Comparison of ENCODE assay signal across 24 mouse cellular contexts in genomic region chr9:16121756-16122155, GRCm38 (mm10).
DNase-seq lines count a peak whose midpoint lies in the region; ATAC-seq and TF ChIP-seq lines count a peak whose summit lies in the region.
"Had no signal": no experiment of that assay in that cellular context is flagged by ENCODE, and none has a peak within 500 bp of the region (broad histone marks: within the 10 kb centered on the region; RNA-seq: fewer than 3 reads in every experiment).

No protein-coding gene starts in this region.

- no peak overlapping the region for H3K9ac ChIP-seq in limb, embryonic 13.5 days
- no peak overlapping the region for H3K9ac ChIP-seq in embryonic facial prominence, embryonic 15.5 days
- H3K9ac ChIP-seq: embryonic facial prominence, embryonic 13.5 days; forebrain, embryonic 13.5 days; forebrain, embryonic 15.5 days; forebrain, postnatal 0 days had no signal

- H3K27me3 ChIP-seq in limb, embryonic 13.5 days: no peaks in the 10 kb centered on the region
- no peaks in the 10 kb centered on the region for H3K27me3 ChIP-seq in limb, embryonic 10.5 days (ENCODE audit: low read depth, poor library complexity, severe bottlenecking)
- H3K27me3 ChIP-seq in C2C12 (ENCODE audit: control insufficient read depth, insufficient read depth, insufficient read length): no peaks in the 10 kb centered on the region
- H3K27me3 ChIP-seq in embryonic facial prominence, embryonic 15.5 days: no peaks in the 10 kb centered on the region
- no peaks in the 10 kb centered on the region for H3K27me3 ChIP-seq in myocyte (ENCODE audit: control insufficient read depth, insufficient read depth, insufficient read length)
- no peaks in the 10 kb centered on the region; the same call in 1 of the 2 replicates for H3K27me3 ChIP-seq in kidney, adult 2 months (replicated peaks; ENCODE audit: control insufficient read depth, insufficient read depth, low read length)
- H3K27me3 ChIP-seq: CH12.LX; embryonic facial prominence, embryonic 13.5 days; forebrain, embryonic 13.5 days; forebrain, embryonic 15.5 days; Patski had no signal

- no peak overlapping the region for H3K4me3 ChIP-seq in limb, embryonic 13.5 days
- no peak overlapping the region for H3K4me3 ChIP-seq in limb, embryonic 10.5 days
- H3K4me3 ChIP-seq in C2C12 (ENCODE audit: insufficient read depth, poor library complexity, severe bottlenecking) (no peak overlapping the region), myocyte (no peak overlapping the region)
- no peak overlapping the region for H3K4me3 ChIP-seq in embryonic facial prominence, embryonic 15.5 days (replicated peaks)
- no peak overlapping the region for H3K4me3 ChIP-seq in kidney, adult 2 months (ENCODE audit: insufficient read depth, low read depth, low read length)
- H3K4me3 ChIP-seq: embryonic facial prominence, embryonic 13.5 days; forebrain, embryonic 13.5 days; forebrain, embryonic 15.5 days had no signal

- H3K9me3 ChIP-seq in limb, embryonic 13.5 days: no peaks in the 10 kb centered on the region
- H3K9me3 ChIP-seq in limb, embryonic 10.5 days (replicated peaks): no peaks in the 10 kb centered on the region
- H3K9me3 ChIP-seq in embryonic facial prominence, embryonic 15.5 days (replicated peaks): no peaks in the 10 kb centered on the region
- H3K9me3 ChIP-seq: embryonic facial prominence, embryonic 13.5 days; forebrain, embryonic 13.5 days; forebrain, embryonic 15.5 days; G1E had no signal

- no peak for TF ChIP-seq CTCF in C2C12 (IDR thresholded peaks at IDR 0.05; ENCODE audit: control insufficient read depth, insufficient read depth, insufficient read length)
- TF ChIP-seq CTCF in kidney, adult 2 months (conservative IDR thresholded peaks at IDR 0.05; ENCODE audit: insufficient read depth, insufficient read length, low read depth, low read length): no peak

- 80% methylated on average over 5 of the region's 5 CpGs for WGBS in limb, embryonic 13.5 days
- 92% methylated on average over 5 of the region's 5 CpGs for WGBS in limb, embryonic 10.5 days
- WGBS in embryonic facial prominence, embryonic 15.5 days: 68% methylated on average over 5 of the region's 5 CpGs
- WGBS in kidney, adult 2 months: 81% methylated on average over 5 of the region's 5 CpGs

- H3ac ChIP-seq in C2C12 (ENCODE audit: control insufficient read depth, insufficient read length, low read depth): no peak overlapping the region
- no peak overlapping the region for H3ac ChIP-seq in myocyte (ENCODE audit: control insufficient read depth, insufficient read length)

- H3K79me3 ChIP-seq in C2C12 (ENCODE audit: low read depth): no peaks in the 10 kb centered on the region

- H3K4me2 ChIP-seq in limb, embryonic 13.5 days (replicated peaks): no peak overlapping the region
- no peak overlapping the region for H3K4me2 ChIP-seq in embryonic facial prominence, embryonic 15.5 days (replicated peaks)
- no peak overlapping the region for H3K4me2 ChIP-seq in myocyte (ENCODE audit: low read depth)
- H3K4me2 ChIP-seq: embryonic facial prominence, embryonic 13.5 days; forebrain, embryonic 13.5 days; forebrain, embryonic 15.5 days had no signal

- no peak overlapping the region for H3K27ac ChIP-seq in limb, embryonic 13.5 days
- H3K27ac ChIP-seq in limb, embryonic 10.5 days: no peak overlapping the region
- no peak overlapping the region for H3K27ac ChIP-seq in embryonic facial prominence, embryonic 15.5 days (replicated peaks)
- H3K27ac ChIP-seq in kidney, adult 2 months (ENCODE audit: insufficient read depth, low read depth, low read length): no peak overlapping the region
- H3K27ac ChIP-seq: embryonic facial prominence, embryonic 13.5 days; forebrain, embryonic 13.5 days; forebrain, embryonic 15.5 days had no signal

- ATAC-seq in limb, embryonic 13.5 days (ENCODE audit: low FRiP score, low read depth): peak; percentile 86
- peak; percentile 54; the same call in 1 of the 2 replicates for ATAC-seq in embryonic facial prominence, embryonic 15.5 days (ENCODE audit: insufficient number of reproducible peaks, low FRiP score, low TSS enrichment, low read depth)
- ATAC-seq in erythroblast, adult 5-6 weeks (replicated peaks; ENCODE audit: low FRiP score, poor library complexity, severe bottlenecking): no peak
- ATAC-seq: activated CD4-positive, CD25-positive, alpha-beta regulatory T cell, adult 4 months; CD4-positive, CD25-positive, alpha-beta regulatory T cell, adult 4 months; forebrain, embryonic 13.5 days; forebrain, embryonic 15.5 days; forebrain, postnatal 0 days; Patski had no signal

- DNase-seq in limb, embryonic 10.5 days (ENCODE audit: low spot score): no peak
- DNase-seq in kidney, adult 2 months: no peak
- DNase-seq: adrenal gland, adult 8-10 months; adrenal gland, postnatal 14 days; adrenal gland, postnatal 36 days; cerebellum, adult 11-12 months; cerebellum, adult 2 months; cerebellum, adult 9-10 months; cerebellum, postnatal 10 days; cerebellum, postnatal 25 days; forebrain, postnatal 0 days had no signal

- no peaks in the 10 kb centered on the region for H3K36me3 ChIP-seq in limb, embryonic 13.5 days
- no peaks in the 10 kb centered on the region for H3K36me3 ChIP-seq in limb, embryonic 10.5 days
- no peaks in the 10 kb centered on the region for H3K36me3 ChIP-seq in C2C12 (ENCODE audit: control insufficient read depth, insufficient read depth)
- no peaks in the 10 kb centered on the region for H3K36me3 ChIP-seq in embryonic facial prominence, embryonic 15.5 days
- no peaks in the 10 kb centered on the region for H3K36me3 ChIP-seq in myocyte (ENCODE audit: control insufficient read depth, insufficient read depth)
- no peaks in the 10 kb centered on the region for H3K36me3 ChIP-seq in kidney, adult 2 months (ENCODE audit: control insufficient read depth, insufficient read depth, low read length)
- H3K36me3 ChIP-seq: embryonic facial prominence, embryonic 13.5 days; forebrain, embryonic 15.5 days; G1E had no signal

- H3K79me2 ChIP-seq in C2C12 (ENCODE audit: control insufficient read depth, insufficient read depth) (no peaks in the 10 kb centered on the region), myocyte (ENCODE audit: control insufficient read depth, insufficient read depth) (no peaks in the 10 kb centered on the region)

- H3K4me1 ChIP-seq in limb, embryonic 13.5 days: no peaks in the 10 kb centered on the region
- no peaks in the 10 kb centered on the region for H3K4me1 ChIP-seq in limb, embryonic 10.5 days
- no peaks in the 10 kb centered on the region for H3K4me1 ChIP-seq in embryonic facial prominence, embryonic 15.5 days
- no peaks in the 10 kb centered on the region for H3K4me1 ChIP-seq in kidney, adult 2 months (ENCODE audit: control insufficient read depth, insufficient read depth, low read length)
- H3K4me1 ChIP-seq: embryonic facial prominence, embryonic 13.5 days; forebrain, embryonic 13.5 days; forebrain, embryonic 15.5 days had no signal

- TF ChIP-seq POLR2A in myocyte (IDR thresholded peaks at IDR 0.05; ENCODE audit: insufficient read length, low read depth): no peak
- no peak for TF ChIP-seq POLR2A in kidney, adult 2 months (IDR thresholded peaks at IDR 0.05; ENCODE audit: low read depth, low read length)

TF ChIP-seq in C2C12, 6 proteins besides CTCF, POLR2A, EP300 and RAD21:
- TF ChIP-seq CEBPB (IDR thresholded peaks at IDR 0.05; ENCODE audit: low read depth) (no peak), MYOG (IDR thresholded peaks at IDR 0.05; ENCODE audit: control insufficient read depth, extremely low read depth, insufficient read length) (no peak), MYOD1 (IDR thresholded peaks at IDR 0.05; ENCODE audit: control insufficient read depth, insufficient read length, low read depth) (peak; percentile 88)

TF ChIP-seq in myocyte, 11 proteins besides CTCF, POLR2A, EP300 and RAD21:
- TF ChIP-seq TCF12 (IDR thresholded peaks at IDR 0.05; ENCODE audit: insufficient read depth, poor library complexity, severe bottlenecking): no peak
- peak; percentile 36 to 97 (median 96) for TF ChIP-seq MYOD1 (IDR thresholded peaks at IDR 0.05; ENCODE audit: control insufficient read depth in 1 of 3, insufficient read length in 2 of 3, low read depth in 2 of 3)
TF ChIP-seq in myocyte: peak in this region for 1.
